In genomic region chr5:124908860-124909259, GRCm38 (mm10) we compare ENCODE assay signal across 9 mouse cellular contexts. TPM values are rescaled to one million over a fixed set of nuclear protein-coding genes. Genes with fewer than 3 reads are reported as not detected.
DNase-seq lines count a peak whose midpoint lies in the region; ATAC-seq and TF ChIP-seq lines count a peak whose summit lies in the region.
"Had no signal": no experiment of that assay in that cellular context is flagged by ENCODE, and none has a peak within 500 bp of the region (broad histone marks: within the 10 kb centered on the region; RNA-seq: fewer than 3 reads in every experiment).

No protein-coding gene starts in this region.

- peak; percentile 71 for DNase-seq in CH12.LX (ENCODE audit: extremely low read depth)
- DNase-seq in brain, embryonic 14.5 days (ENCODE audit: low read depth) = peak; percentile 92
- DNase-seq in forebrain, embryonic 10.5 days (ENCODE audit: extremely low spot score, low spot score) = peak; percentile 76
- DNase-seq in kidney, postnatal 14 days = peak; percentile 88
- DNase-seq in liver, embryonic 14.5 days (ENCODE audit: low read depth in 3 of 3, low spot score in 3 of 3) = peak in 1 of 3 experiments; percentile 19
- peak; percentile 69 for DNase-seq in testis, postnatal 14 days (ENCODE audit: low spot score)

- no peak overlapping the region for H3K27ac ChIP-seq in CH12.LX (ENCODE audit: insufficient read depth, low read depth)
- H3K27ac ChIP-seq in forebrain, embryonic 10.5 days = no peak overlapping the region
- no peak overlapping the region for H3K27ac ChIP-seq in heart, embryonic 16.5 days (ENCODE audit: low read length)
- no peak overlapping the region for H3K27ac ChIP-seq in liver, embryonic 14.5 days
- H3K27ac ChIP-seq in neural tube, embryonic 15.5 days (replicated peaks) = no peak overlapping the region
- H3K27ac ChIP-seq: embryonic facial prominence, embryonic 13.5 days had no signal

- 20% methylated on average over 5 of the region's 5 CpGs for WGBS in forebrain, embryonic 10.5 days
- WGBS in heart, embryonic 16.5 days = 23% methylated on average over 5 of the region's 5 CpGs
- 13% methylated on average over 5 of the region's 5 CpGs for WGBS in liver, embryonic 14.5 days (ENCODE audit: insufficient replicate concordance)
- 35% methylated on average over 5 of the region's 5 CpGs for WGBS in neural tube, embryonic 15.5 days

- H3K79me2 ChIP-seq in CH12.LX (replicated peaks; ENCODE audit: control insufficient read depth, extremely low read depth, insufficient read depth, poor library complexity, severe bottlenecking) = no peaks in the 10 kb centered on the region

- no peak for TF ChIP-seq EP300 in CH12.LX (IDR thresholded peaks at IDR 0.05; ENCODE audit: low read length)
- TF ChIP-seq EP300 in liver, embryonic 14.5 days (IDR thresholded peaks at IDR 0.05; ENCODE audit: low read depth) = no peak

- TF ChIP-seq RAD21 in CH12.LX (IDR thresholded peaks at IDR 0.05; ENCODE audit: low read depth, low read length) = peak; percentile 88

- peak; percentile 71 for ATAC-seq in heart, embryonic 16.5 days (replicated peaks; ENCODE audit: extremely low read depth, insufficient read depth, low FRiP score)
- no peak for ATAC-seq in liver, embryonic 14.5 days (ENCODE audit: insufficient read depth)
- ATAC-seq in neural tube, embryonic 15.5 days (ENCODE audit: low FRiP score) = 0 out of 2 replicates have a peak, but pooled peaks have one; percentile 69

- no peaks in the 10 kb centered on the region for H3K36me3 ChIP-seq in CH12.LX (replicated peaks in 1 of 2; ENCODE audit: control insufficient read depth in 1 of 2, insufficient read depth in 1 of 2, low read length in 1 of 2)
- H3K36me3 ChIP-seq in forebrain, embryonic 10.5 days (replicated peaks) = no peaks in the 10 kb centered on the region
- H3K36me3 ChIP-seq in heart, embryonic 16.5 days (ENCODE audit: control insufficient read depth, insufficient read depth) = no peaks in the 10 kb centered on the region
- no peaks in the 10 kb centered on the region for H3K36me3 ChIP-seq in liver, embryonic 14.5 days (replicated peaks; ENCODE audit: control insufficient read depth, insufficient read depth, low read depth)
- H3K36me3 ChIP-seq in neural tube, embryonic 15.5 days = no peaks in the 10 kb centered on the region
- H3K36me3 ChIP-seq: embryonic facial prominence, embryonic 13.5 days had no signal

- peaks cover 8% of the 10 kb centered on the region for H3K9me3 ChIP-seq in CH12.LX (replicated peaks; ENCODE audit: low read length)
- no peaks in the 10 kb centered on the region for H3K9me3 ChIP-seq in forebrain, embryonic 10.5 days
- H3K9me3 ChIP-seq in heart, embryonic 16.5 days (replicated peaks; ENCODE audit: control insufficient read depth, low read length) = peaks cover 3% of the 10 kb centered on the region; the same call in 1 of the 2 replicates
- no peaks in the 10 kb centered on the region for H3K9me3 ChIP-seq in liver, embryonic 14.5 days (ENCODE audit: control insufficient read depth, low read length)
- H3K9me3 ChIP-seq in neural tube, embryonic 15.5 days (replicated peaks) = no peaks in the 10 kb centered on the region
- H3K9me3 ChIP-seq: embryonic facial prominence, embryonic 13.5 days had no signal

- in situ Hi-C loops in CH12.LX (cut with MboI; ENCODE audit: low pct_ligation_motif_present, low pct_unique_long_range_greater_than_20kb, low sequenced_read_pairs) = loop anchor here (5.0 to 10.0 kb wide), 4 partner anchors 103 to 466 kb away; partner anchors contain the start of gene Scarb1

- H3K4me3 ChIP-seq in CH12.LX (replicated peaks in 1 of 3; ENCODE audit: low read depth in 2 of 3, low read length in 2 of 3, poor library complexity in 1 of 3) = no peak overlapping the region
- no peak overlapping the region for H3K4me3 ChIP-seq in forebrain, embryonic 10.5 days
- H3K4me3 ChIP-seq in heart, embryonic 16.5 days (ENCODE audit: low read length) = no peak overlapping the region
- H3K4me3 ChIP-seq in liver, embryonic 14.5 days (ENCODE audit: insufficient read depth in 1 of 2, low read depth in 2 of 2, low read length in 2 of 2) = no peak overlapping the region
- H3K4me3 ChIP-seq in neural tube, embryonic 15.5 days (replicated peaks) = no peak overlapping the region
- H3K4me3 ChIP-seq: embryonic facial prominence, embryonic 13.5 days had no signal

- peaks cover 0 to 3% of the 10 kb centered on the region in 2 experiments; a peak in 1 of 4 replicates for H3K4me1 ChIP-seq in CH12.LX (ENCODE audit: control insufficient read depth in 1 of 2, insufficient read depth in 2 of 2)
- H3K4me1 ChIP-seq in forebrain, embryonic 10.5 days = peaks cover 26% of the 10 kb centered on the region
- H3K4me1 ChIP-seq in heart, embryonic 16.5 days (ENCODE audit: control insufficient read depth, insufficient read depth, low read length) = no peaks in the 10 kb centered on the region; the same call in 1 of the 2 replicates
- H3K4me1 ChIP-seq in liver, embryonic 14.5 days (replicated peaks; ENCODE audit: control insufficient read depth in 2 of 2, insufficient read depth in 2 of 2, low read length in 1 of 2) = no peaks in the 10 kb centered on the region
- H3K4me1 ChIP-seq in neural tube, embryonic 15.5 days = peaks cover 19% of the 10 kb centered on the region

- no peak overlapping the region for H3K4me2 ChIP-seq in CH12.LX (ENCODE audit: insufficient read depth, low read depth, poor library complexity, severe bottlenecking)
- no peak overlapping the region for H3K4me2 ChIP-seq in heart, embryonic 16.5 days (ENCODE audit: low read depth, low read length)
- no peak overlapping the region for H3K4me2 ChIP-seq in liver, embryonic 14.5 days (ENCODE audit: low read depth)
- H3K4me2 ChIP-seq in neural tube, embryonic 15.5 days = no peak overlapping the region
- H3K4me2 ChIP-seq: embryonic facial prominence, embryonic 13.5 days had no signal

- H3K9ac ChIP-seq in CH12.LX (ENCODE audit: insufficient read depth, low read depth) = no peak overlapping the region
- H3K9ac ChIP-seq in heart, embryonic 16.5 days (ENCODE audit: low read length) = no peak overlapping the region
- no peak overlapping the region for H3K9ac ChIP-seq in liver, embryonic 14.5 days (replicated peaks)
- no peak overlapping the region for H3K9ac ChIP-seq in neural tube, embryonic 15.5 days (replicated peaks)
- H3K9ac ChIP-seq: embryonic facial prominence, embryonic 13.5 days had no signal

- TF ChIP-seq CTCF in CH12.LX (conservative IDR thresholded peaks at IDR 0.05 in 1 of 2, IDR thresholded peaks at IDR 0.05 in 1 of 2; ENCODE audit: low read depth in 2 of 2, low read length in 2 of 2) = peak; percentile 58 to 93; a peak in 3 of 4 replicates
- peak; percentile 92 for TF ChIP-seq CTCF in brain, embryonic 14.5 days (IDR thresholded peaks at IDR 0.05; ENCODE audit: borderline replicate concordance, extremely low read depth, insufficient read depth, insufficient read length)
- peak; percentile 84 for TF ChIP-seq CTCF in liver, embryonic 14.5 days (IDR thresholded peaks at IDR 0.05; ENCODE audit: low read depth)

- dilution Hi-C loops in CH12.LX (cut with MboI; ENCODE audit: extremely low pct_ligation_motif_present, extremely low pct_unique_long_range_greater_than_20kb, low sequenced_read_pairs) = no loop called here

- TF ChIP-seq POLR2A in CH12.LX (IDR thresholded peaks at IDR 0.05; ENCODE audit: low read depth, low read length) = no peak
- no peak for TF ChIP-seq POLR2A in brain, embryonic 14.5 days (IDR thresholded peaks at IDR 0.05; ENCODE audit: borderline replicate concordance, extremely low read depth, insufficient read depth, insufficient read length, poor library complexity, severe bottlenecking)

- H3K27me3 ChIP-seq in CH12.LX (replicated peaks) = no peaks in the 10 kb centered on the region
- no peaks in the 10 kb centered on the region for H3K27me3 ChIP-seq in forebrain, embryonic 10.5 days (ENCODE audit: poor library complexity, severe bottlenecking)
- no peaks in the 10 kb centered on the region; the same call in 1 of the 2 replicates for H3K27me3 ChIP-seq in heart, embryonic 16.5 days (ENCODE audit: control insufficient read depth, insufficient read depth, low read length)
- no peaks in the 10 kb centered on the region for H3K27me3 ChIP-seq in liver, embryonic 14.5 days (ENCODE audit: control insufficient read depth, insufficient read depth, low read length)
- H3K27me3 ChIP-seq in neural tube, embryonic 15.5 days (replicated peaks) = no peaks in the 10 kb centered on the region
- H3K27me3 ChIP-seq: embryonic facial prominence, embryonic 13.5 days had no signal

TF ChIP-seq in CH12.LX, 34 proteins besides CTCF, POLR2A, EP300 and RAD21 (continues in another document):
- TF ChIP-seq ZMIZ1 (IDR thresholded peaks at IDR 0.05; ENCODE audit: low read depth, low read length) (no peak), USF1 (IDR thresholded peaks at IDR 0.05; ENCODE audit: low read depth, low read length) (no peak), MAFK (IDR thresholded peaks at IDR 0.05; ENCODE audit: insufficient replicate concordance, low read length) (no peak), IRF4 (IDR thresholded peaks at IDR 0.05; ENCODE audit: low read depth, low read length) (no peak), MYC (IDR thresholded peaks at IDR 0.05; ENCODE audit: low read depth, low read length) (no peak), PAX5 (IDR thresholded peaks at IDR 0.05; ENCODE audit: low read length) (no peak), RCOR1 (conservative IDR thresholded peaks at IDR 0.05; ENCODE audit: low read depth, low read length) (no peak)

RNA-seq across cellular contexts. Expression of gene Zfp664, which starts 46.4 kb away (rescaled TPM):
- total RNA-seq in CH12.LX (2012; rRNA removed) (7.1 and 7.4 TPM in 2 replicates), CH12.LX (2014; rRNA removed) (13.4 and 14.3 TPM in 2 replicates)
- polyA plus RNA-seq in CH12.LX (2012; ENCODE audit: insufficient read length, low read depth) = 12.3 and 12.7 TPM in 2 replicates
- polyA plus RNA-seq in brain, embryonic 14.5 days (2012; rRNA removed) = 77.4 and 85.5 TPM in 2 replicates
- polyA plus RNA-seq in forebrain, embryonic 10.5 days (2016; fragmentation: Nextera tagmentation; extraction: Ambion mirVana) = 148 and 162 TPM in 2 replicates
- polyA plus RNA-seq in heart, embryonic 16.5 days (2015; fragmentation: Nextera tagmentation; extraction: Ambion mirVana) = 54.2 and 56.0 TPM in 2 replicates
- 5.8 and 7.9 TPM in 2 replicates for polyA plus RNA-seq in liver, embryonic 14.5 days (2012; rRNA removed)
- 9.9 and 10.6 TPM in 2 replicates for polyA plus RNA-seq in liver, embryonic 14.5 days (2014; fragmentation: Nextera tagmentation; extraction: Ambion mirVana)
- polyA plus RNA-seq in neural tube, embryonic 15.5 days (2015; fragmentation: Nextera tagmentation; extraction: Ambion mirVana) = 83.9 and 96.8 TPM in 2 replicates

RNA-seq across cellular contexts. Expression of gene Ccdc92, which starts 46.6 kb away (rescaled TPM):
- total RNA-seq in CH12.LX (2012; rRNA removed) (0.34 and 0.76 TPM in 2 replicates), CH12.LX (2014; rRNA removed) (0.28 and 0.75 TPM in 2 replicates)
- 1.4 and 1.5 TPM in 2 replicates for polyA plus RNA-seq in CH12.LX (2012; ENCODE audit: insufficient read length, low read depth)
- polyA plus RNA-seq in brain, embryonic 14.5 days (2012; rRNA removed) = 27.1 and 36.6 TPM in 2 replicates
- 14.0 and 14.4 TPM in 2 replicates for polyA plus RNA-seq in forebrain, embryonic 10.5 days (2016; fragmentation: Nextera tagmentation; extraction: Ambion mirVana)
- 3.1 and 3.2 TPM in 2 replicates for polyA plus RNA-seq in heart, embryonic 16.5 days (2015; fragmentation: Nextera tagmentation; extraction: Ambion mirVana)
- polyA plus RNA-seq in liver, embryonic 14.5 days (2012; rRNA removed) = 0.22 and 0.38 TPM in 2 replicates
- 0.14 and 0.21 TPM in 2 replicates for polyA plus RNA-seq in liver, embryonic 14.5 days (2014; fragmentation: Nextera tagmentation; extraction: Ambion mirVana)
- 50.3 and 55.9 TPM in 2 replicates for polyA plus RNA-seq in neural tube, embryonic 15.5 days (2015; fragmentation: Nextera tagmentation; extraction: Ambion mirVana)
